Mouse (Mus musculus) cerebellum, adult 2 months (tissue): ENCODE data around the gene Tbce. TPM values are rescaled to one million over a fixed set of nuclear protein-coding genes. Genes with fewer than 3 reads are reported as not detected.
"Not testable (repeated sequence)": the region's sequence is repeated elsewhere in the genome, so short reads cannot be mapped to it uniquely, and the experiment has no call there.

Experiments used
- DNase-seq, 2 experiments: peaks; one replicate each; pipeline ENCODE4 v3.0.0; 2021
- H3K27ac ChIP-seq: fragments of 200-500 bp; 2 replicates; pipeline ENCODE4 v1.5.1; 2012; ENCODE audit warnings: low read length, control low read depth, inconsistent platforms; ENCODE audit not compliant: insufficient read depth
- H3K27me3 ChIP-seq: fragments of 200-500 bp; 2 replicates; pipeline ENCODE4 v1.6.1; 2012; ENCODE audit warnings: inconsistent platforms, mild to moderate bottlenecking, low read length, moderate library complexity; ENCODE audit not compliant: control insufficient read depth, insufficient read depth
- H3K4me1 ChIP-seq: fragments of 200-500 bp; 2 replicates; pipeline ENCODE4 v1.6.1; 2011; ENCODE audit warnings: low read length; ENCODE audit not compliant: control insufficient read depth, insufficient read depth
- H3K4me3 ChIP-seq: fragments of 200-500 bp; replicated peaks from 2 replicates; pipeline ENCODE3; 2011; ENCODE audit warnings: mild to moderate bottlenecking, low read depth, low read length, control low read depth; ENCODE audit not compliant: insufficient read depth
- CTCF ChIP-seq: fragments of 200-500 bp; IDR thresholded peaks from 2 replicates; pipeline ENCODE4 v1.5.1; 2011; ENCODE audit warnings: low read depth, mild to moderate bottlenecking, control low read depth, low read length, moderate library complexity, borderline replicate concordance; ENCODE audit not compliant: insufficient read depth
- POLR2A ChIP-seq: fragments of 200-500 bp; IDR thresholded peaks from 2 replicates; pipeline ENCODE4 v1.6.1; 2011; ENCODE audit warnings: low read length, control low read depth, borderline replicate concordance; ENCODE audit not compliant: insufficient read depth
- WGBS: fragments of 180-500 bp; shearing (Covaris S2); methylation state at CpG from one replicate; pipeline ENCODE4 v1.1.7; 2018; 5-methylcytosine and 5-hydroxymethylcytosine counted together
- polyA plus RNA-seq: library from polyadenylated mRNA; depleted of rRNA; stranded (reverse); fragments of >200 nt; gene quantifications from 2 replicates; pipeline ENCODE4 v1.2.3, GENCODE M21; 2012

Tbce gene
- polyA plus RNA-seq, 1 experiment: 149 TPM

DNA sequence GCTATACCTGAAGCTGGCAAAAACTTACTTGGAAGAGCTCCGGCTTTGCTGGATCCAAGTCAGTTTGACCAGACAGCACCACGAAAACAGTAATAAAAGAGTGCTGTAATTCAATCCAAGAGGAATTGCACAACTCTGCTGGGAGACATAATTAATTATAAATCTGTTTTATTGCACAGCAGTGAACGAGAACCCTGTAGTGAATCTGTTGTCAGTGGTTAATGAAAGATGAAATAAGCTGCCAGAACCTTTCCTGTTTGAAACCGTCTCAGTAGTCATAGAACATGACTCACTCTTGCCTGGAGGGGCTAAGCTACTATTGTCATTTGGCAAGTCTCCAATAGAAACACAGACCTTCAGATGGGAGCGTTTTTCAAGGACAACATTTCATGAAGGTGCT lies 748 bp upstream of the Tbce start:
- Histone ChIP-seq H3K27ac (no peak overlapping the region), H3K27me3 (no peaks in the 10 kb centered on the region), H3K4me3 (no peak overlapping the region), H3K4me1 (no peaks in the 10 kb centered on the region)
- 5% methylated on average over 5 of the region's 5 CpGs for WGBS
- TF ChIP-seq CTCF (no peak), POLR2A (no peak)
- peak in 1 of 2 experiments; percentile 20 for DNase-seq

DNA sequence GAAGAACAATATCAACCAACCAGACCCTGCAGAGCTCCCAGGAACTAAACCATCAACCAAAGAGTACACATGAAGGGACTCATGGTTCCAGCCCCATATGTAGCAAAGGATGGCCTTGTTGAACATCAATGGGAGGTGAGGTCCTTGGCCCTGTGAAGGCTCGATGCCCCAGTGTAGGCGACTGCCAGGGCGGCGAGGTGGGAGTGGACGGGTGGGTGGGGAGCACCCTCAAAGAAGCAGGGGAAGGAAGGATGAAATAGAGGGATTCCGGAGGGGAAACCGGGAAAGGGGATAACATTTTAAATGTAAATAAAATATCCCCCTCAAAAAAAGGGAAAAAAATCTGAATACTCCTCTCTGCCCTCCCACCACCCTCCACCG lies 537 bp downstream of the Tbce start:
- DNase-seq: no peak
- Histone ChIP-seq H3K4me3 (peak overlapping the region; percentile 99), H3K27me3 (no peaks in the 10 kb centered on the region), H3K27ac (peak overlapping the region; percentile 91; the same call in 1 of the 2 replicates), H3K4me1 (no peaks in the 10 kb centered on the region)
- TF ChIP-seq POLR2A (no peak), CTCF (no peak)
- WGBS: 2% methylated on average over 8 of the region's 8 CpGs

DNA sequence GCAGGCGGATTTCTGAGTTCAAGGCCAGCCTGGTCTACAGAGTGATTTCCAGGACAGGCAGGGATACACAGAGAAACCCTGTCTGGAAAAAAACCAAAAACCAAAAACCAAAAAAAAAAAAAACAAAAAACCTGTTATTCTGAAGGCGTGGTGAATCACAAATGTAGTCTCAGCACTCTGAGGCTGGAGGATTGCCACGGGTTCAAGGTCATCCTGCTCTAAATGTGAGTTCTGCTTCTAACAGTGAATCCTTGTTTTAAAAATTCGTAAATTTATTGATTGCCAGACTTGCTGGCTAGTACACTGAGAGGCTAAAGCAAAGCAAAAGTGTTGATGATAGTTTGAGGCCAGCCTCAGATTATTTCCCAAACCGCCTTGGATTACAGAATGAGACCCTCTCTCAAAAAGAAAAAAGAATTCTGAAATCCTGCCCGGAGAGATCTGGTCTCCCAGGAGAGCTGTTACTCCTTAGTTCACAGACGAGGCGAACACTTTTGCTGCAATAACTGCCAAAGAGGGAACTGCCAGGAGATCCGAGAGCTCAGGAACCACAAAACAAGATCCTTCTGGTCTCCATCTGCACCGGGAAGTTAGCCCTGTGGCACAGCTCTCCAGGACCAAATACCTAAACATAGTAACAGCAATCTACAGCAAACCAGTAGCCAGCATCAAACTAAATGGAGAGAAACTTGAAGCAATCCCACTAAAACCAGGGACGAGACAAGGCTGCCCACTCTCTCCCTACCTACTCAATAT lies 3.4 kb downstream of the Tbce start:
- Histone ChIP-seq H3K27me3 (no peaks in the 10 kb centered on the region), H3K27ac (no peak overlapping the region), H3K4me1 (no peaks in the 10 kb centered on the region), H3K4me3 (no peak overlapping the region)
- WGBS: 51% methylated on average over 11 of the region's 11 CpGs
- TF ChIP-seq POLR2A (no peak), CTCF (no peak)
- DNase-seq: no peak

DNA sequence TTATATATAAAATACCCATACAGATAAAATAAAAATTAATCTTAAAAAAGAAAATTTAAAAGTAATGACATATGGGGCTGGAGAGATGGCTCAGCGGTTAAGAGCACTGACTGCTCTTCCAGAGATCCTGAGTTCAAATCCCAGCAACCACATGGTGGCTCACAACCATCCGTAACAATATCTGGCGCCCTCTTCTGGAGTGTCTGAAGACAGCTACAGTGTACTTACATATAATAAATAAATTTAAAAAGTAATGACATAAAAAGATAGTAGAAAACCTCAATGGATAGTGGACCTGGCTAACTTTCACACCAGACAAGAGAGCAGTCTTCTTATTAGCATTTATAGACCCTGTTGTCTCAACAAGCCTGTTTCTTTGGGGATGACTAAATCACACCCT lies 4.1 kb downstream of the Tbce start:
- not testable (repeated sequence) for H3K4me1 ChIP-seq, H3K4me3 ChIP-seq, H3K27me3 ChIP-seq, DNase-seq, H3K27ac ChIP-seq
- WGBS: 95% methylated on average over 3 of the region's 3 CpGs

DNA sequence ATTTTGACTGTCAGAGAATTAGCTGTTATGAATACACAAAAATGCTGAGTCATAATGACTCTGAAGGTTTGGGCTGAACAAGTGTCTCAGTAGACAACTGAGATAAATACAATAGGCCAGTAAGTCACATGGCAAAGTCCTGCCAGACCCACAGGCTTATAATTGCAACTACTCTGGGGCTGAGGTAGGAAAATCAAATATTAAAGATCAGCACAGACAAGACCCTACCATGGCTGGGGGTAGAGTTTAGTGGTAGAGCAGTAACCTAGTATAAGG lies 5.4 kb downstream of the Tbce start:
- no peak overlapping the region for H3K4me3 ChIP-seq
- no peaks in the 10 kb centered on the region for H3K27me3 ChIP-seq
- TF ChIP-seq POLR2A (no peak), CTCF (no peak)
- no peak overlapping the region for H3K27ac ChIP-seq
- no peaks in the 10 kb centered on the region for H3K4me1 ChIP-seq
- no peak for DNase-seq

DNA sequence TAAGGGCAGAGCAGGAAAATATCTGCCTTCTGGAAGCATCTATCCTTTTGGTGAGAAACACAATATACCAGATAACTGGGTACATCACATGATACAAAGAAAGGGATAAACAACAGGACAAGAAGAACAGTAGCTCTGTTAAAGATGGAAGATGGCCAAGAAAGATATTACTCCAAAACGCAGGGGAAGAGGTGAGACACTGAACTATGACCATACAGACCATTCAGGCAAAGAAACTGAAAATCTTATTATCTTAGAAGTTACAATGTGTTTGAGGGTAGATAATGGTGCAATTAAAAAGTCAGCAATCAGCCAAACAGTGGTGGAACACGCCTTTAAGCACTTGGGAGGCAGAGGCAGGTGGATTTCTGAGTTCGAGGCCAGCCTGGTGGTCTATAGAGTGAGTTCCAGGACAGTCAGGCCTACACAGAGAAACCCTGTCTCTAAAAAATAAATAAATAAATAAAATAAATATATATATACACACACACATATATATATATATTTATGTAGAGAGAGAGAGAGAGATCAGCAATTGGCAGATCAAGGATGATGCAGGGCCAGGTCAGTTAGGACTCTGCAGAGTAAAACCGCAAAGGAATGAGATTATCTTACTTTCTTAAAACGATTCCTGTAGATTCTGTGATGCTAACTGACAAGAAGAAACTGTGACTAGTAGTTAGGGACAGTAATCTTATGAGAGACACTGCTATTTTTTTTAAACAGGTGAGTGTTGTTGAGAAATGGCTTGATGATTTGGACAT lies 5.9 kb downstream of the Tbce start:
- no peak overlapping the region for H3K27ac ChIP-seq
- 89% methylated on average over 5 of the region's 5 CpGs for WGBS
- no peak for TF ChIP-seq CTCF
- TF ChIP-seq POLR2A: no peak
- no peak for DNase-seq
- H3K4me1 ChIP-seq: no peaks in the 10 kb centered on the region
- H3K27me3 ChIP-seq: no peaks in the 10 kb centered on the region
- H3K4me3 ChIP-seq: no peak overlapping the region

DNA sequence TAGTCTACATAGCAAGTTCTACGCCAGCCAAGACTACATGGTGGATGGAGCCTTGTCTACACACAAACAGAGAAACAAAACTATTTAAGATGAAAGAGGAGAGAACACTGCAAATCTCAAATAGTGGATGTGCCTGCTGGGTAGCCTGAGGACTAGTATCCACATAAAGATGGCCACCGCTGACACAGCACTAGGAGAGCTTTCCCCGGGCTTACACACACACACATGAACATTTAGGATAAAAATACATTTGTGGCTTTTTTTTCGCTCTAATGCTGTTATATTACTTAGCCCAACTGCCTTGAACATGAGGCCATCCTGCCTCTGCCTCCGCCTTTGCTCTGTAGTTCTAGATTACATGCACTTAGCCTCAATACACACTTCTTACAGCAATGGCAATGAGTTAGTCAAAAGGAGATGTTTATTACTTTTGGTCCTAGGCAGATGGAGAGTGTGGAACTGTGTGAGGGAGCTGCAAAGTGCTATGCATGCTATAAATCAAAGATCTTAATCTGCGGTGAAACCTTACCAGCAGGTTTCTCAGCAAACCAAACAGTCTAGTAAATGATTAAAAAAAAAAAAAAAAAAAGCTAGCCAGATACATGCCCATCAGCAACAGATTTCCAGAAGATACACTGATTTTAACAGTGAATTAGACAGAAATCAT lies 13.2 kb downstream of the Tbce start:
- no peak for DNase-seq
- Histone ChIP-seq H3K27me3 (no peaks in the 10 kb centered on the region), H3K27ac (no peak overlapping the region), H3K4me3 (no peak overlapping the region), H3K4me1 (no peaks in the 10 kb centered on the region)
- no peak for TF ChIP-seq POLR2A
- TF ChIP-seq CTCF: no peak
- WGBS: 98% methylated on average over 6 of the region's 6 CpGs

DNA sequence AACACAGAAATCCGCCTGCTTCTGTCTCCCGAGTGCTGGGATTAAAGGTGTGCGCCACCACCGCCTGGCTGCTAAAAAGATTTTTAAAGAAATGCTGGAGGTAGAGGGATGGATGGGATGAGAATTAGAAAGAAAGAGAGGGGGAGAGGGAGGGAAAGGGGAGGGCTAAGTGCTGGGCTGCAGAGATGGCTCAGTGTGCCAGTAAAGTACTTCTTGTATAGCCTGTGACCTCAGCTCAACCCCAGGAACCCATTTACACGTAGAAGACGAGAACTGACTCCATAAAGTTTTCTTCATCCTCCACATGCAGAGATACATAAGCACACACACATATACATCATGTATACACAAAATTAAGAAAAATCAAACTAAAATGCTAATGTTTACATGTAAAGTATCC lies 13.9 kb downstream of the Tbce start:
- 88% methylated on average over 6 of the region's 6 CpGs for WGBS
- no peak for DNase-seq
- H3K4me1 ChIP-seq: no peaks in the 10 kb centered on the region
- no peak overlapping the region for H3K27ac ChIP-seq
- H3K27me3 ChIP-seq: no peaks in the 10 kb centered on the region
- H3K4me3 ChIP-seq: no peak overlapping the region
- no peak for TF ChIP-seq POLR2A
- no peak for TF ChIP-seq CTCF

DNA sequence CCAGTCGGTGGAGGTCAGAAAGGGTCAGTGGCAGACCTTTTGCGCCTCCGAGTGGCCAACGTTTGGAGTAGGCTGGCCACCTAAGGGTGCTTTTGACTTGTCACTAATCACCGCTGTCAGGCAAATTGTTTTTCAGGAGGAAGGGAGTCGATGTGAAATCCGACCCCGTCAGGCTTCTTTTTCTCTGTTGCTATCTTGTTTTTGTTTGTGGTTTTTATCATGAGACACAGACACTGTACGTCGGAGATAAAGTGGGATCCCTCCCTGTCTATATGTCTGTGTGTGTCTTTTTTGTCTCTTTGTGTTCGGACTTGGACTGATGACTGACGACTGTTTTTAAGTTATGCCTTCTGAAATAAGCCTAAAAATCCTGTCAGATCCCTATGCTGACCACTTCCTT lies 18.0 kb downstream of the Tbce start:
- H3K27me3 ChIP-seq, H3K4me1 ChIP-seq, H3K4me3 ChIP-seq, H3K27ac ChIP-seq, DNase-seq: not testable (repeated sequence)
- 90% methylated on average over 10 of the region's 12 CpGs for WGBS
